Mouse (Mus musculus): ENCODE data around the gene Cyp2s1. TPM values are rescaled to one million over a fixed set of nuclear protein-coding genes. Genes with fewer than 3 reads are reported as not detected.
"Not testable (repeated sequence)": the region's sequence is repeated elsewhere in the genome, so short reads cannot be mapped to it uniquely, and the experiment has no call there.

Cyp2s1 gene
- total RNA-seq, 2 experiments from 2014 or later = 3.8 TPM

DNA sequence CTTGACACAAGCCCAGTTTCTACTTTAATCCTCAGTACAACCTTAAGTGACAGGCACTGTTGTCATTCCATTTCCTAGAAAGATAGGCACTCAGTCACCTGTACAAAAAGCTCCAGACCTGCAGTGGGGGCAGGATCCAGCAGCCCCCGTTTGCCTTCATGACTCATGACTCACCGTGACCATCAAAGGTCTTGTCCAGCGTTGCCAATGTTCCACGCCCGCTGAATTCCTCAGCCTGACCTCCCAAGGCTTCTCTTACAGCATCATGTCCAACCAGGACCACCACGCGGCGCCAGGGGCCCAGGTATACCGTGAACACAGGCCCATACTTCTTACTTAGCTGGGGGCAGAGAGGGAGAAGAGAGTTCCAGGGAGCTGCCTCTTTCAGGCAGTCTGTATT, 2.0 kb downstream of the Cyp2s1 start:
- DNase-seq (ENCODE audit: low spot score in 2 of 2) = no peak

DNA sequence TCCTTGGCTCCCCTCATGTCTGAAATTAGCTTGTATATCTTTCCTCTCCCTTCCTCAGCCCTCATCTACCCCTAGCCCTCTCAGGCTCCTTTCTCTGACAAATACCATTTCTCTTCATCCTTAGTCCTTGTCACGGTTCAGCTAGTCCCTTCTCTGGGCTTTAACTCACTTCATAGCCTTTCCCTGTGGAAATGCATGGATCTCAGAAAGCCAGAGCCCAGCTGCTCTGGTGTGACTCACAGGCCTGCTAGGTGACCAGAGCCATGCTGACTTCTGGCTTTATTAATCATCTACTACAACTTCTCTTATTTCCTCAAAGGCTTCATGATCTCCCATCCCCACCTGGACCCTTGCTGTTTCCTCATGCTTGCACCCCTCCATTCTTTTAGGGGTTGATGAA, 4.5 kb downstream of the Cyp2s1 start:
- no peak for DNase-seq (ENCODE audit: low spot score in 2 of 2)

DNA sequence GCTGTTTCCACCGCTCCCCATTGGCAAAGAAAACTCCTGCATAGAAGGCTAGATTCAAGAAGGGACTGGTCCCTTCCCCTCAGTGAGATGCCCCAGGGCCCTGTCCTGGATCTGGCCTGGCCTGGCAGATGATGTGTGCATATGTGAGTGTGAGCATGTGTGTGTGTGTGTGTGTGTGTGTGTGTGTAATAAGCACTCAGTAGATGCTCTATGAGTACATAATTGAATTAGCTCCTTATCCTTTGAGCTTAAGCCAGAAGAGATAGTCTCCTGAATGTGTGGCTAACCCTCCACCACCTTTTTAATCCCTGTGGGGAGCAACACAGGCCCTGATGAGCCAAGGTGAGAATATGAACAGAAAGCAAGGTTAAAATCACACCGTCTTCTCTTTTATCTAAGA, 5.0 kb downstream of the Cyp2s1 start:
- no peak for DNase-seq (ENCODE audit: low spot score in 2 of 2)

DNA sequence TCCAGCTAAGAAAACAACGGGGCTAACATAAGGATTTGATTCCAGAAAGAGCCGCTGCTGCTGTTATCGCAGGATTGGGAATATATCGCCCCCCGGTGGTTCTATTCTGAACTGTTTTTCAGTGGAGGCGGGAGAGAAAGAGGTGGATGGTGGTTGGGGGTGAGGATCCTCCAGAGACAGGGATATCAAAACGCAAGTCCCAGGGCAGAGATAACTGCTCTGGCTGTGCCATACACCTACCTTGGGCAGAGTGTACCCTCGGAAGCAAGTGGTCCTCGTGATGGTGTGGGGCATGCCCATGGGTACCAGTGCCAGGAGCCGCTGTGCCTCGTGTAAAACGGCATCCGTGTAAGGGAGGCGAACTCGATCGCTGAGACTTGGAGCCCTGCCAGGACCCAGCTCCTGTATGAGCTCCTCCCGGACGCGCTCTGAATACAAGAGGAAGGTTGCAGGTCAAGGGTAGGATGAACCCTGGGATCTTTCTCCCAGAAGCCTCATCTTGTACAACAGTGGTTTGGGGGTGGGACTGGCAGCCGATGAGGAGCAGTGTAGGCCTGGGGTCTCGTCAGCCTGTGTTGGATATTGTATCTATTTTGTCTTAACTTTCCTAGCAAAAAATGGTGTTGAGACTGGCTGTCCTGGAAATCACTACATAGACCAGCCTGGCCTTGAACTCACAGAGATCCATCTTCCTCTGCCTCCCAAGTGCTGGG, 10.9 kb downstream of the Cyp2s1 start:
- peak; percentile 75 to 82 for DNase-seq (ENCODE audit: low spot score in 2 of 2)

DNA sequence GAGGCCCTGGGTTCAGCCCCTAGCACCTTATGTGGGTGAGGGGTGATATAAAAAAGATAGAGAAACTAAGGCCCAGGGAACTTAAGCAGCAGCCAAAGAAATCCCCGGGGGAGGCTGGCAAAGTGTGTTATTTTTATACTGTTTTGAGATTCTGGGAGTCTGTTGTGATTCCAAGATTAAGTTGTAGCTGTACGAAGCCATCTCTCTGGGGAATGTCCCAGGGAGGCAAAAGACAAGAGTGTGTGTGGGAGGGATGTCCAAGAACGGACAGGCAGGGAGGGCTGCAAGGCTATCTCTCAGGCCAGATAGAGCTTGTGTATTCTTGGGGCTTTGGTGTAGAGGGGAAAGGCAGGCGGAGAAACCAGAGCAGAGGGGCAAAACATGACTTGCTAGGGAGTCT, 11.9 kb downstream of the Cyp2s1 start:
- DNase-seq (ENCODE audit: low spot score in 2 of 2) = no peak

DNA sequence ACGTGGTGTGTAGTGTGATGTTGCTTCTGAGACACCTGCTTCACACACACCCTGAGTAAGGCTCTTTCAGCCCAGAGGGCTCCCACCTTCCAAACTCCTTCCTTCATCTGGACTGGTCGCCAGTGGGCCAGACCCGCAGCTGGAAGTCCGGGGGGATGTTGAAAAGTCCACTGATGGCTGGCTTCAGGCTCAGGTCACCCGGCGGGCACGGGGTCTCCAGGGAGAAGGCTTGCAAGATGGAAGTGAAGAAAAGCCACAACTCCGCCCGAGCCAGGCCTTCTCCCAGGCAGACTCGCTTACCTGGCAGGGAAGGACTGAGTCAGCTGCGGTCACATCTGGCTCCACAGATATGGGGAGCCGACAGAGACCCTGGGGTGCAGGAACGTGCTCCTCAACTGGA, 13.3 kb downstream of the Cyp2s1 start:
- DNase-seq (ENCODE audit: low spot score in 2 of 2) = no peak

DNA sequence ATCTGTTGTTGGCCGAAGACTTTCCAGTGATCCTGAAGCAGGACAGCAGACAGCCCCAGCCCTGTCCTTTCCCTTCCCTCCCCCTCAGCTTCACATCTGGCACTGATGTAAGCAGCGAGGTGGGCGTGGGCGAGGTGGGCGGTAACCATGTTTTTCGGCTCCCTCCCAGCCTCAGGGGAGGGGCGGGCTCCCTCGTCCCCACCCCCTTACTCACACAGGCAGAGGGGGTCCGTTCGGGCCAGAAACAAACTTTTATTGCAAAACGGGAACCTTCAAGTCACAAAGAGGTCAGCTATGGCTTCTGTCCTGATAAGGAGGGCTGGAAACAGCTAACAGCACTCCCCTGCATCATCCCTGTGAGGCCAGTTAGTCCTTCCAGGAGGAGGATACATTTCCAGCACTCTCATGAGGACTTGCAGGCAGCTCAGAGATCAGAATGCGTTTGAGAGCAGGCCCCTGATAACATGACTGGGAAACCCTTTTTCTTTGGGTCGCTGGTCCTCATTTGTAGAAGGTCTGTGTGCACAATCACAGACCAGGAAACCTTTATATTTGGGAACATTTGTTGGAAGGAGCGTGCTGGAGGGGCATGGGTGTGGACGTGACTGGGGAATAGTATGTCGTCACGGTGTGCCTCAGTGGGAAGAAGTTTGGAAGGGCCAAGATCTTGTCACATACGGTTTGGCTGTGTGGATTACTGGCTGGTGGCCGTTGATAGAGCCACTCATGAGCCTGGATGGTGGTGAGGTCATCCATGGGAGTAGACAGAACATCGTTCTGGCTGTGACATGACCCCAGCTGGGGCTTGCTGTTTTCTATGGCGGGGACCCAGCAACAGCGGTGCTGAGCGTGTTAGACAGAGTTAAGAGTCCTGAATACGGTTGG, 14.2 kb downstream of the Cyp2s1 start:
- DNase-seq (ENCODE audit: low spot score in 2 of 2) = no peak

DNA sequence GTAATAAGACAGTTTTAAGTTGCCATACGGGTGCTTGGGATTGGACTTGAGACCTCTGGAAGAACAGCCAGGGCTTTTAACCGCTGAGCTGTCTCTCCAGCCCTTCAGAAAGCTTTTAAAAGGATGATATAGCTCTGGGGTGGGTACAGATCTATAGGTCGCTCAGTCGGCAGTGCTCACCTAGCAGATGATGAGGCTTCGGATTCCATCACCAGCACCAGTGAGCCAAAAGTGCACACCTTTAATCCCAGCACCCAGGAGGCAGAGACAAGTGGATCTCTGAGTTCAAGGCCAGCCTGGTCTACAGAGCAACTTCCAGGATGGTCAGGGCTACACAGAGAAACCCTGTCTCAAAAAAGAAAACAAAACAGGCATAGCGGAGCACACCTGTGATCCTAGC, 15.7 kb downstream of the Cyp2s1 start:
- no peak for DNase-seq (ENCODE audit: low spot score in 2 of 2)

DNA sequence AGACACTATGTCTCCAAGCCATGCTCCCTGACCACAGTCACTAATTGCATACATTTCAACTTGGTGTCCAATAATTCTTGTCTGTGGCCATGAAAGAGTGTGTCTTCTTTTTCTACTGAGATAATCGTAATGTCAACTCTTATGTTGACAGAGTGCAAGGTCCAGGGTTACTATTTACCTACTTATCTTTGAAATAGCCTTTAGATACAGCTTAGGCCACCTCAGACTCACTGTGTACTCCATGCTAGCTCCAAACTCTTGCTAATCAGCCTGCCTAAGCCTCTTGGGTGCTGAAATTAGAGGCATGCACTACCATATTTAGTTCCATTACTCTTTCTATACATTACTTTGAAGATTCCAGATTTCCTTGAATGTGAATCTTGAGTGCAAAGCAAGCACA, 17.3 kb downstream of the Cyp2s1 start:
- DNase-seq (ENCODE audit: low spot score in 2 of 2) = no peak

DNA sequence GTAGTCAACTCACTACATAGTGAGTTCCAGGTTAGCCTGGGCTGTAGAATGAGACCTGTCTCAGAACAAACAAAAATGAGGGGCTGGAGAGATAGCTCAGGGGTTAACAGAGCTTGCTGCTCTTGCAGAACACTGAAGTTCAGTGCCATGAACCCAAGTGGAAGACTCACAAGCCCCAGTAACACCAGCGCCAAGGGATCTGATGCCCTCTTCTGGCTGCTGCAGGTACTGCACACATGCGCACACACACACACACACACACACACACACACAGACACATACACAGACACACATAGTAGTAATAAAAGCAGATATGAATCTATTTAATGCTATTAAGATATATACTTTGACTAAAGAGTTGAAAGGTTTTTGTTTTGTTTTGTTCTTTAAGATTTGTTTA, 18.2 kb downstream of the Cyp2s1 start:
- no peak for DNase-seq (ENCODE audit: low spot score in 2 of 2)

DNA sequence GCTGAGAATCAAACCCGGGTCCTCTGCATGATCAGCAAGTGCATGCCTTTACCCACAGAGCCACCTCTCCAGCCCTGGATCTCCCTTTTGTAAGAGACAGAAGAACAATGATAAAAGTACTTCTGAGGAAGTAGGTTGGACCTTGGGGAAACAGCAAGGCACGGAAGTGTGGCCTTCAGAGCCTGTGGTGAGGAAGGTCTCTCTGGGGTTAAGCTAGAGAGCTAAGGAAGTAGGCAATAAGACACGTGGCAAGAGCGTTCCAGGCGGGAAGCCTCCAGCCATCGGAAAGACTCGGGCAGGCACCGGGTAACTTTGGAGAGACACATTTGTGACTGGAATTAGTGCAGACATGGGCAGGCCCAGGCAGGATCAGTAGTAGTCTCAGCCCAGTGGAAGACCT, 21.9 kb downstream of the Cyp2s1 start:
- no peak for DNase-seq (ENCODE audit: low spot score in 2 of 2)

DNA sequence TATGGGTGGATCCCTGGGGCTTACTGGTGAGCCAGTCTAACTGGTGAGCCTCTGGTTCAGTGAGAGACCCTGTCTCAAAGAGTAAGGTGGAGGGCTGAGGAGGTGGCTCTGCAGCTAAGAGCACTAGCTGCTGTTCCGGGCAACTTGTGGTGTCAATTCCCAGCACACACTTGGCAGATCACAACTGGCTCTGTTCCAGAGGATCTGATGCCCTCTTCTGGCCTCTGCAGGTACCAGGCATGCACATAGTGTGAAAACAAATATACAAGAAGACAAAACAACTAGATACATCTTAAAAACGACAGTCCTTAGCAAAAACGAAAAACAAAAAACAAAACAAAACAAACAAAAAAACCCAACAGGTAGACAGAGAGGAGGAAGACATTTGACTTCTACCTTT, 23.0 kb downstream of the Cyp2s1 start:
- DNase-seq (ENCODE audit: low spot score in 2 of 2) = no peak

DNA sequence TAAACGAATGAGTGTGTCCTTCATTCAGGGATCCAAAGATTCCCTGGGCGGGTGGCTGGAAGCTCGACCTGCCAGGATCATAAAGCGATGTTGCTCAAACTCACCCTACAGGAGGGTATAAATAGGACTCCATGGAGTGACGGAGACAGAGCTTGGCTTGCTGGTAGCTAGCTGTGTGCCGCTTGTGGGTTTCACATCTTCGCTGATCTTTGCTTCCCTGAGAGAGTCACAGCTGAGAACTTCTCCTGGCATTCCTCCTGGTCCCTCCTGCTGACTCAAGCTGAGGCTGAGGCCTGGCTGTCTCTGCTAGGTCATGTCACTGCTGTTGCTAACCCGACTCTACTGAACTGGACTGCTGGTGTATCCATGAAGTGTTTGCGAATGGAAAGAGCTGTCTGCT, 23.7 kb downstream of the Cyp2s1 start:
- DNase-seq (ENCODE audit: low spot score in 2 of 2) = not testable (repeated sequence)

DNA sequence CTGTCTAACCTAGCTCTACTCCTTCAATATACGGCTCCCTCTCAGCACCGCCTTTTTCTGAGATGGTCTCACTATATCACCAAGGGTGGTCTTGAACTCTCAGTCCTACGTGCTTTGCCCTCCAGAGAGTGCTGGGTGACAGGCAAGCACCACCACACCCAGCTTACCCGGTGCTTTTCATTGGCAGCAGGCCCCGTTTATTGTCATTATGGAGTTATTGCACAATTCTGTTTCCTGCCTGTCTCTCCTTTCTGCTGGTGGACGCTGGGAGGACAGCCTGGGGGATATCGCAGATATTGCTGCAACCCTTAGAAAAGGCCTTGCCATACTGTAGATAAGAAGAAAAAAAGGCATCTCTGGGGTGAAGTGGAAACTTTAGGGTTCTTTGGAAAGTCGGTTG, 26.1 kb downstream of the Cyp2s1 start:
- no peak for DNase-seq (ENCODE audit: low spot score in 2 of 2)

DNA sequence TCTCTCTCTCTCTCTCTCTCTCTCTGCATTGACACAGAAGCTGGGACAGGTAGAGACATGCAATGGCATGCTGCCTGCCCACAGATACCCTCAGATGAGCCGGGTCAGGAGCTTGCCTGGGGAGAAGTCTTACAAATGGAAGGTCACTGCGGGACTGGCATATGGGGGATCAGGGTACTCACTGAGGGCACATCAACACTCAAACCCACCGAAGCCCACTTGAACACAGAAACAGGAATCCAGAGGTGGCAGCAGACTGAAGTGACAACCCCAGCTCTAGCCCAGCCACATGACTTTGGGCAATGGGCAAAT, 27.6 kb downstream of the Cyp2s1 start:
- DNase-seq (ENCODE audit: low spot score in 2 of 2) = no peak

DNA sequence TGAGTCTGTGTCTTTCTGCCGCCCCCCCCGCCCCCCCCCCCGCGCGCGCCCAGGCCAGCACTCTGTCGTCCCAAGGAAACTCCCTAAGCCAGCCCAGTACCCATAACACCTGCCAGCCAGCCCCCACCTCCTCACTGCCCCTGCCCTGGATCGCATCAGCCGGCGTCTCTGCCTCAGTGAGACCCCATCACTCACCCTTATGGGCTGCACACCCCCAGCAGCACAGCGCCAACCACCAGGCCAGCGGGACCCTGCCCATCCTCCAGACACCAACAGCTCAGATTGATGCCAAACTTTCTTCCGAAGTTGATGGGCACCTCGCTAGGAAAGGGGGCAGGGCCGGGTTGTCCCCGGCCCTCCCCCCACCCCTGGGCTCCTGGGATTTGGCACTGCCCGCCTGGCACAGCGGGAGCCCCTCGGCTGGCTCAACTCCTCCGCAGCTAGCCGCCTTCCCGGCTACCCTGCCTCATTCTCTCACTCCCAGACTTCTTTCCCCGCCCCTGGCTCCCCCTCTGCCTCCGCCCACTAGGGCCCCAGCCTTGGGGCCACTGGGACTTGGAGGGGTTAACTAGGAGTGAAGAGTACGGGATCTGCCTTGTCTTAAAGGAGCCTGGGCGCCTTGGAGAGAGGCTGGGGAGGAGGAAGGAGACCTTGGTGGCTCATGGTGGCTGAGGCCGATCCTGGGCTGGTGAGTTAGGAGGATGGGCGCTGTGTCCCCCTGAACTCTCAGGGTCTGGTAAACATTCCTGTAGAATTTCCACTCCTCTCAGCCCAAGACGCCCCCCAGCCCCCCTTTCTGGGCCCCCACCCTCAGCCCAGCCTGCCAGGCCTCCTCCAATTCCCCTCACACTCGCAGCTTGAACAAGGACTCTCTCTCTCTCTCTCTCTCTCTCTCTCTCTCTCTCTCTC, 28.2 kb downstream of the Cyp2s1 start, which contains the start of gene Axl:
Axl (minus strand) TSS at position 486 of the 909 bp plus-strand sequence.
- peak; percentile 13 to 23 for DNase-seq (ENCODE audit: low spot score in 2 of 2)

DNA sequence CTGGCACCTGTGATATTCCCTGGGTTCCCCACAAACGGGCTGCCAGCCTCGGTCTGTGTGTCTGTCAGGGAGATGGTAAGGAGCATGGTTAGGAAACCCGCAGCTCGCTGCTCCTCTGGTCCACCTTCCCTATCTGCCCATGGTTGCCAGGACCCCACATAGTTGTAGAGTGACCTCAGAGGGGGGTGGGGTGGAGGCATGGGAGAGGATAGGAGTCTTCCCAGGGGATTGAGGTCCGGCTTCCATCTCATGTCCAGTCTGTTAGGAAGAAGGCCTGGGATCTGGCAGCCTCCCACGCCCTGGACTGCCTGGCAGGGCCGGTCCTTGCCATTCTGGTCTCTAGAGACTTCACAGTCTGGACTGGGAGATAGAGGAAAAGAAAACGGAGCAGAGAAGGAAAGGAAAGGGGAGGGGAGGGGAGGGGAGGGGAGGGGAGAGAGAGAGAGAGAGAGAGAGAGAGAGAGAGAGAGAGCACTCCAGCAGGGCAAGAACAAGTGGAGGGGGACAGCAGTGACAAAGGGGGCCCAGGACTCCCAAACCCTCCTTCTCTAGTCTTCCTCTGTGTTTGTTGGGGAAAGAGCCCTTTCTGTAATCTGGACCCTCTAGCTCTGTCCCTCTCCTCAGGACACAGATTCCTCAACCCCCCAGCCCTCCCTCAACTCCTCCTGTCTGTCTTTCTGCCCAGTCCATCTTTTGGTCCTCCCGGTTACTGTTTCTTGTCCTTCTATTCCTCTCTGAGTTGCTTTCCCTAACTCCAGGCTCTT, 29.1 kb downstream of the Cyp2s1 start:
- DNase-seq (ENCODE audit: low spot score in 2 of 2) = no peak

DNA sequence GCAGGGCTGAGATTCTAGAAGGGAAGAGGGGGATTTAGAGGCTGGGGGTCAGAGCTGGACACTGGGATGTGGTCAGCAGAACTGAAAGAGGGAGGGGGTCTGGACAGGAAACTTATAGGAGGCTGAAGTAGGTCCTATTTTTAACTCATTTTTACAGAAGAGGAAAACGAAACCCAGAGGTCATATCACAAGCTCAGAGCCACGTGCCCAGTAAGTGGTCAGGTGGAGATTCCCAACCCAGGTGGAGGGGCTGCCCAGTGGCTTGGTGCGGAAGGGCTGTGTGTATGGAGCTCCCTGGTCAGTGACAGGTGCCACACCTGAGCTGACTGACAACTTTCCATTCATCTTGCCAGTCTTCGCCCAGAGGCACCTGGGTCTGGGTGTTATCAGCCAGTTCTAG, 29.7 kb downstream of the Cyp2s1 start:
- no peak for DNase-seq (ENCODE audit: low spot score in 2 of 2)

DNA sequence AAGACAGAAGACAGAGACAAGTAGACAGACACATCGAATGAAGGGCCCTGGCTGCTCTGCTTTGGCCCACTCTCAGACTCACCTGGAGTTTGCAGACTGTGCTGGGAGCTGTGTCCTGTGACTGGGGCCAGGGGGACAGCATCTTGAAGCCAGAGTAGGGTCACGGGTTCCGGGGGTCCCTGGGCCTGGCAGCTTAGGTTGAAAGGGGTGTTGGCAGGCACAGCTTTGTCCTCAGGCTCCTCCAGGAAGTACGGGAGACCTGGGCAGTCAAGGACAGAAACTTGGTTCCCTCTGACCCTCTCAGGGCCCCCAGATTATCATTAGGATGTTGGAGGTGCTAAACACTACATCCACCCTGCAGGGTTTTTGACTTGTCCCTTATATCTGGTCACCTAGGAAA, 31.0 kb downstream of the Cyp2s1 start:
- DNase-seq (ENCODE audit: low spot score in 2 of 2) = no peak

DNA sequence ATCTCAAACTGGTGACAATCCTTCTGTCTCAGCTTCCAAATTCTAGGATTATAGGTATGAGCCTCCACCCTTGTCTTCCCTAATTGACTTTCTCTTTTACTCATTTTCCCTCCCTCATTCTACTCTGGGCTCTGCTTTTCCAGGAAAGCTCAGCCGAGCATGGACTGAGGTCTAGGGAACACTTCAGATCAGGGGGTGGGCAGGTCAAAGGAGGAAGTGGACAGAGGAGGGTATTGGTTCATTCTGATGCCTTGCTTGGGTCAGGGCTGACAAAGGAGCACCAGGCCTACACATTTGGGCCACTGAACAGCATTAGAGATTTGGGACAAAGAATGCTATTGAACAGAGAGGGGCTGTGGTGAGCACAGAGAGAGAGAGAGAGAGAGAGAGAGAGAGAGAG, 31.9 kb downstream of the Cyp2s1 start:
- DNase-seq (ENCODE audit: low spot score in 2 of 2) = no peak

DNA sequence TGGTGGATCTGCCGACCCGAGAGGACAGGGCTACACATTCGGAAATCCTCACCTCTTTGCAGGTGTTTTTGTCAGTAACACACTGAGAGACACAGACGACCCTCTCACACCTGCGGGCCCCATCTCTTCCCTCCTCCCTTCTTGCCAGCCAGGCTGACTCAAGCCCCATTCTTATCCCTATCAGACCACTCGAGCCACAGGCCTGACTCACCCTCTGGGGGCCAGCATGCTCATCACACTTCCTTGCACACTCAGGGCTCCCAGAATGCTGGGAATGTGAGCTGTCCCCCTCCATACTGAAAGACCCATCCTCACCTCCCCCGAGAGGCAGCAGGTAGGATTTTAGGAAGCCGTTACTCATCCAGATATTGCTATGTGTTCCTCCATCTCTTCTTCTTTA, 33.0 kb downstream of the Cyp2s1 start:
- DNase-seq (ENCODE audit: low spot score in 2 of 2) = no peak
